Mouse (Mus musculus) embryonic fibroblast, embryonic 13.5 days (primary cell): ENCODE data around the gene Galnt18.

Experiments
- CTCF ChIP-seq: IDR thresholded peaks from 2 replicates; pipeline ENCODE4 v1.5.1; 2011; ENCODE audit warnings: mild to moderate bottlenecking, control low read depth, low read length, moderate library complexity, borderline replicate concordance; ENCODE audit not compliant: insufficient read depth
- POLR2A ChIP-seq: IDR thresholded peaks from 2 replicates; pipeline ENCODE4 v1.6.1; 2011; ENCODE audit warnings: low read depth, mild to moderate bottlenecking, control low read depth, low read length, moderate library complexity

GRCm38 (mm10) chr7:111724004-111724403 lies 55.8 kb downstream of the Galnt18 start:
- TF ChIP-seq POLR2A (no peak), CTCF (no peak)
